Mouse (Mus musculus) kidney, adult 2 months (tissue): ENCODE data around the gene Dbx1. TPM values are rescaled to one million over a fixed set of nuclear protein-coding genes. Genes with fewer than 3 reads are reported as not detected.

Experiments
- DNase-seq: peaks from one replicate; pipeline ENCODE4 v3.0.0; 2021
- H3K27ac ChIP-seq: fragments of 200-500 bp; 2 replicates; pipeline ENCODE4 v1.5.1; 2012; ENCODE audit warnings: low read depth, low read length, control low read depth, inconsistent platforms; ENCODE audit not compliant: insufficient read depth
- H3K27me3 ChIP-seq: fragments of 200-500 bp; replicated peaks from 2 replicates; pipeline ENCODE4 v1.6.1; 2012; ENCODE audit warnings: mild to moderate bottlenecking, moderate library complexity, low read length, inconsistent platforms; ENCODE audit not compliant: control insufficient read depth, insufficient read depth
- H3K36me3 ChIP-seq: fragments of 200-500 bp; 2 replicates; pipeline ENCODE4 v1.6.1; 2012; ENCODE audit warnings: mild to moderate bottlenecking, moderate library complexity, low read length, inconsistent platforms; ENCODE audit not compliant: control insufficient read depth, insufficient read depth
- H3K4me1 ChIP-seq: fragments of 200-500 bp; 2 replicates; pipeline ENCODE4 v1.6.1; 2011; ENCODE audit warnings: low read length; ENCODE audit not compliant: control insufficient read depth, insufficient read depth
- H3K4me3 ChIP-seq: fragments of 200-500 bp; 2 replicates; pipeline ENCODE4 v1.5.1; 2011; ENCODE audit warnings: mild to moderate bottlenecking, low read depth, low read length, control low read depth; ENCODE audit not compliant: insufficient read depth
- CTCF ChIP-seq: fragments of 200-500 bp; conservative IDR thresholded peaks from 2 replicates; pipeline ENCODE4 v1.5.1; 2011; ENCODE audit warnings: low read depth, mild to moderate bottlenecking, control low read depth, low read length, moderate library complexity, mixed read lengths; ENCODE audit not compliant: insufficient read depth, insufficient read length
- POLR2A ChIP-seq: fragments of 200-500 bp; IDR thresholded peaks from one replicate; pipeline ENCODE4 v1.6.1; 2011; ENCODE audit warnings: low read depth, low read length, control low read depth
- WGBS: fragments of 180-500 bp; shearing (Covaris S2); methylation state at CpG from one replicate; pipeline ENCODE4 v1.1.7; 2018; 5-methylcytosine and 5-hydroxymethylcytosine counted together
- polyA plus RNA-seq: library from polyadenylated mRNA; depleted of rRNA; stranded (reverse); fragments of >200 nt; gene quantifications from 2 replicates; pipeline ENCODE4 v1.2.3, GENCODE M21; 2012

Gene Dbx1
- polyA plus RNA-seq, 1 experiment = not detected

GRCm38 (mm10) chr7:49637281-49637680 is 632 bp upstream of the Dbx1 start:
- DNase-seq = no peak
- 6% methylated on average over 9 of the region's 9 CpGs for WGBS
- H3K27ac ChIP-seq = no peak overlapping the region
- H3K4me3 ChIP-seq = no peak overlapping the region
- no peaks in the 10 kb centered on the region for H3K36me3 ChIP-seq
- no peak for TF ChIP-seq POLR2A
- no peak for TF ChIP-seq CTCF
- no peaks in the 10 kb centered on the region for H3K4me1 ChIP-seq
- H3K27me3 ChIP-seq = peaks cover 21% of the 10 kb centered on the region

DNA sequence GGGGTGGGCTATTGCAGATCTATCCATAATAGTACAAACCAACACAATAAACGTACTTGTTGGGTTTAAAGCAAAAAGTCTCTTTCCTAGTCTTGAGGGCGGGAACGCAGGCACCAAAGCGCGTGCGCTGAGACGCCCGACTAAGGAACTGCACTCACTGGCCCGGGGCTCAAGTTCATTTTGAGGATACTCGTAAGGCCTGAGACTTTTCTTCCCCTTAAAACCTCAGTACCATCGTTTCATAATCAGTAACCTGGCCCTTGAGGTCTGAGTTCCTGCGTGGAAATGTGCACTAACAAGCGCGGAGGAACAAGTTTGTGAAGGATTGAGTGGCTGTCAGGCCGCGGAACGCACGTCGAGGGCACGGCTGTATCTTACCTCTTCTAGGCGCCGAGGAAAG is 678 bp downstream of the Dbx1 start:
- no peak overlapping the region for H3K27ac ChIP-seq
- H3K27me3 ChIP-seq = peaks cover 21% of the 10 kb centered on the region
- DNase-seq = no peak
- TF ChIP-seq POLR2A (no peak), CTCF (no peak)
- no peaks in the 10 kb centered on the region for H3K4me1 ChIP-seq
- H3K4me3 ChIP-seq = no peak overlapping the region
- 2% methylated on average over 22 of the region's 22 CpGs for WGBS
- H3K36me3 ChIP-seq = no peaks in the 10 kb centered on the region

DNA sequence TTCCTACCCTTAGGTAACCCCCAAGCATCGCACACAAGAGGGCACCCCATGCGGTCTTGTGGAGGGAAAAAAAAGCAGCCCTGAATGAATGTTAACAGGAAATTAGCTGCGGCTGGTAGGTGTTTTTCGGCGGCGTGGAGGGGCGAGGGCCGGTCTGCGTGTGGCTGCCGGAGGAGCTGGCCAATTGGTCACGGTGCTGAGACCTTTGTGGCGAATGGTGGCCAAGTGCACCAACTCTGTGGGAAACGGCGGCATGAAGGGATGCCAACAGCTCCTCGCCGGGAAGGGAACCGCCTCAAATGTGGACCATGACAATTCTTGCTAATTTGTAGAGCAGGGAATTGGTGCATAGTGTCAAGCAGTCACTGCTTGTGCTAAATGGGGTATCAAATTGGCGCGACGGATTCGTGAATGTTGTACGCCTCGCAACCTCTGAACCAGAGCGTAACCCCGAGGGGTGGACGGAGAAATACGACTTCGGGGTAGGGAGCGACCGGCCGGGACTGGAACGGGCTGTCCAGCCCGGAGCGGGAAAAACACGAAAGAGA is 1.5 kb downstream of the Dbx1 start:
- no peaks in the 10 kb centered on the region for H3K4me1 ChIP-seq
- TF ChIP-seq CTCF = no peak
- TF ChIP-seq POLR2A = no peak
- no peaks in the 10 kb centered on the region for H3K36me3 ChIP-seq
- 3% methylated on average over 35 of the region's 35 CpGs for WGBS
- H3K27me3 ChIP-seq = peaks cover 21% of the 10 kb centered on the region
- no peak for DNase-seq
- no peak overlapping the region for H3K27ac ChIP-seq
- H3K4me3 ChIP-seq = no peak overlapping the region

- DNase-seq = no peak
- TF ChIP-seq CTCF (no peak), POLR2A (no peak)
- Histone ChIP-seq H3K36me3 (no peaks in the 10 kb centered on the region), H3K4me3 (no peak overlapping the region), H3K4me1 (no peaks in the 10 kb centered on the region), H3K27ac (no peak overlapping the region), H3K27me3 (peaks cover 21% of the 10 kb centered on the region)
- WGBS = 2% methylated on average over 26 of the region's 26 CpGs
Observed at GRCm38 (mm10) chr7:49634291-49635073, 2.2 kb downstream of the Dbx1 start.

GRCm38 (mm10) chr7:49633375-49633956 is 3.2 kb downstream of the Dbx1 start:
- Histone ChIP-seq H3K36me3 (no peaks in the 10 kb centered on the region), H3K27me3 (peaks cover 20% of the 10 kb centered on the region), H3K4me1 (no peaks in the 10 kb centered on the region), H3K4me3 (peak overlapping the region; percentile 46), H3K27ac (no peak overlapping the region)
- DNase-seq = peak; percentile 19
- 1% methylated on average over 33 of the region's 33 CpGs for WGBS
- no peak for TF ChIP-seq POLR2A
- no peak for TF ChIP-seq CTCF

DNA sequence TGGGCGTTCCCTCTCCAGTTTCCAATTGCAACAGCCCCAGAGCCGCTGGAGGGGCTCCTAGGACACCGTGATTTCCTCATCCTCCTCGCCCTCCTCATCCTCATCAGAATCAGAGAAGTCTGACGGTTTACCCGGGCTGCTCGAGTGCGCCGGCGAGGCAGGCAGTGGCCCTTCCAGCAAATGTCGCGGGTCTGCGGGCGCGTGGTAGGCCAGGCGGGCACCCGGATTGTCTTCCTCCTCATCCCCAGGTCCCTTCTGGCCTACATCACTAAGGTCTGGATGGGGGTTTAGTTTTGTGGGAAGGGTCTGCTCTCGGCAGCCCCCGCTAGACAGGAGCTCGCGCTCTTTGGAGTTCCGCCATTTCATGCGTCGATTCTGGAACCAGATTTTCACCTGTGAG is 4.3 kb downstream of the Dbx1 start:
- no peaks in the 10 kb centered on the region for H3K36me3 ChIP-seq

DNA sequence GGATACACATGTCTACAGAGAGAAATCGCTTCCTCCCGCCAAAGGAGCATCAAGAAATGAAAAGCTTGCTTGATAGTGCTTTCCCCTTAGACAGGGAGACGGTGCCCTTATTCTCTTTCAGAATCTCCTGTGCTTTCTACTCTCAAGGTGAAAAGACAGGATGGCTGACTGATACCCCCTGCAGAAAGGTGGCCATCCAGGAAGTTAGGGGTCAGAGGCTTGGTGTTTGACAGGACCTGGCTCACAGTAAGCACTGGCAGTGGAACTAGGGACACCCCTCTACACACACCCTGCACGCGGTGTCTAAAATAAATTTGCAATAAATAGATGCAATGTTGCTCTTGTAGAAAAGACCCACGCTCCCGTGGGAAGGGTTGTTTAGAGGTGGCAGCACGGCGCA is 4.8 kb downstream of the Dbx1 start:
- 13% methylated on average over 9 of the region's 9 CpGs for WGBS
- H3K27me3 ChIP-seq = peaks cover 19% of the 10 kb centered on the region

More for the DNA sequence above, 4.3 kb downstream of the Dbx1 start:
- no peak for DNase-seq
- Histone ChIP-seq H3K27me3 (peaks cover 19% of the 10 kb centered on the region), H3K4me3 (no peak overlapping the region), H3K27ac (no peak overlapping the region), H3K4me1 (no peaks in the 10 kb centered on the region)
- WGBS = 5% methylated on average over 24 of the region's 24 CpGs
- TF ChIP-seq POLR2A (no peak), CTCF (no peak)

More for the DNA sequence above, 4.8 kb downstream of the Dbx1 start:
- DNase-seq = no peak
- no peaks in the 10 kb centered on the region for H3K36me3 ChIP-seq
- no peaks in the 10 kb centered on the region for H3K4me1 ChIP-seq
- H3K27ac ChIP-seq = no peak overlapping the region
- H3K4me3 ChIP-seq = no peak overlapping the region
- TF ChIP-seq POLR2A (no peak), CTCF (no peak)
